8 mouse cellular contexts compared by ENCODE assay signal in genomic region chr14:14345113-14345871, GRCm38 (mm10). TPM values are rescaled to one million over a fixed set of nuclear protein-coding genes. Genes with fewer than 3 reads are reported as not detected.
DNase-seq lines count a peak whose midpoint lies in the region; ATAC-seq and TF ChIP-seq lines count a peak whose summit lies in the region.

No protein-coding gene starts in this region.

- peak overlapping the region; percentile 88 for H3K4me2 ChIP-seq in forebrain, postnatal 0 days (ENCODE audit: low read depth)
- H3K4me2 ChIP-seq in lung, embryonic 15.5 days = peak overlapping the region; percentile 86

- peak overlapping the region; percentile 56; the same call in 1 of the 2 replicates for H3K9ac ChIP-seq in MEL (ENCODE audit: control insufficient read depth, low read depth, low read length, poor library complexity, severe bottlenecking)
- H3K9ac ChIP-seq in forebrain, postnatal 0 days = peak overlapping the region; percentile 71
- H3K9ac ChIP-seq in lung, embryonic 15.5 days = peak overlapping the region; percentile 25

- peak; percentile 82 for ATAC-seq in forebrain, postnatal 0 days
- ATAC-seq in lung, embryonic 15.5 days (ENCODE audit: borderline replicate concordance, extremely low read depth, low FRiP score, low TSS enrichment) = peak; percentile 84

- H3K9me3 ChIP-seq in MEL (replicated peaks; ENCODE audit: insufficient read depth, low read length) = no peaks in the 10 kb centered on the region
- H3K9me3 ChIP-seq in forebrain, postnatal 0 days (ENCODE audit: low read length) = peaks cover 4% of the 10 kb centered on the region; the same call in 1 of the 2 replicates
- H3K9me3 ChIP-seq in lung, embryonic 15.5 days = peaks cover 31% of the 10 kb centered on the region

- H3K4me1 ChIP-seq in MEL (ENCODE audit: control insufficient read depth in 1 of 2, insufficient read depth in 2 of 2, low read length in 2 of 2) = no peaks in the 10 kb centered on the region
- H3K4me1 ChIP-seq in forebrain, postnatal 0 days (ENCODE audit: insufficient read depth) = no peaks in the 10 kb centered on the region
- no peaks in the 10 kb centered on the region for H3K4me1 ChIP-seq in lung, embryonic 15.5 days
- H3K4me1 ChIP-seq in olfactory bulb, adult 2 months (ENCODE audit: control insufficient read depth, insufficient read depth, low read length) = 0 out of 2 replicates have a peak, but pooled peaks cover 4% of the 10 kb centered on the region
- no peaks in the 10 kb centered on the region; the same call in 1 of the 2 replicates for H3K4me1 ChIP-seq in thymus, adult 2 months (replicated peaks; ENCODE audit: control insufficient read depth, insufficient read depth, low read length)

- TF ChIP-seq POLR2A in MEL (IDR thresholded peaks at IDR 0.05; ENCODE audit: control insufficient read depth in 1 of 2, insufficient read depth in 1 of 2, low read depth in 1 of 2, low read length in 2 of 2, poor library complexity in 1 of 2) = no peak; a peak in 1 of 4 replicates
- TF ChIP-seq POLR2A in olfactory bulb, adult 2 months (IDR thresholded peaks at IDR 0.05; ENCODE audit: insufficient read depth, low read depth, low read length) = 0 out of 2 replicates have a peak, but pooled peaks have one; percentile 37
- no peak for TF ChIP-seq POLR2A in thymus, adult 2 months (IDR thresholded peaks at IDR 0.05; ENCODE audit: control insufficient read depth, extremely low read depth, insufficient read depth, low read length, poor library complexity)

- intact Hi-C loops in heart, postnatal 36 days (cut with DNase I) = loop anchor here (5.0 kb wide), 4 partner anchors 287 to 517 kb away; partner anchors contain the start of gene Slc4a7

- TF ChIP-seq RAD21 in MEL (IDR thresholded peaks at IDR 0.05; ENCODE audit: low read depth, low read length) = no peak

- no peak for TF ChIP-seq EP300 in MEL (IDR thresholded peaks at IDR 0.05; ENCODE audit: low read depth in 1 of 2, low read length in 2 of 2)

- DNase-seq in MEL (ENCODE audit: low read depth, low spot score) = peak; percentile 82
- peak; percentile 86 for DNase-seq in cerebellum, adult 8-10 months
- peak; percentile 87 for DNase-seq in forebrain, postnatal 0 days
- DNase-seq in heart, postnatal 36 days = peak; percentile 88 to 89
- DNase-seq in layer of hippocampus, adult 2 months (ENCODE audit: low spot score in 2 of 2) = peak; percentile 75 to 77
- peak; percentile 95 for DNase-seq in thymus, adult 2 months

- no peaks in the 10 kb centered on the region for H3K79me2 ChIP-seq in MEL (ENCODE audit: control insufficient read depth, insufficient read depth, low read length, poor library complexity)

- WGBS in forebrain, postnatal 0 days = 5% methylated on average over 39 of the region's 40 CpGs
- 6% methylated on average over 37 of the region's 40 CpGs for WGBS in lung, embryonic 15.5 days
- 2% methylated on average over 40 of the region's 40 CpGs for WGBS in olfactory bulb, adult 2 months
- whole genome bisulfite sequencing in thymus, adult 2 months = 8% methylated on average over 40 of the region's 40 CpGs

- peak overlapping the region; percentile 57 to 93; a peak in 3 of 4 replicates for H3K4me3 ChIP-seq in MEL (ENCODE audit: control insufficient read depth in 1 of 2, insufficient read depth in 1 of 2, low read depth in 2 of 2, low read length in 2 of 2)
- H3K4me3 ChIP-seq in forebrain, postnatal 0 days (ENCODE audit: low read depth, low read length) = peak overlapping the region; percentile 64
- peak overlapping the region; percentile 74 for H3K4me3 ChIP-seq in layer of hippocampus, adult 2 months
- peak overlapping the region; percentile 61 for H3K4me3 ChIP-seq in lung, embryonic 15.5 days
- H3K4me3 ChIP-seq in olfactory bulb, adult 2 months (ENCODE audit: insufficient read depth, low read depth, low read length) = peak overlapping the region; percentile 79
- peak overlapping the region; percentile 56 for H3K4me3 ChIP-seq in thymus, adult 2 months (ENCODE audit: control insufficient read depth, insufficient read depth, low read length)

- peak in 2 of 3 experiments; percentile 36 to 41; a peak in 4 of 6 replicates for TF ChIP-seq CTCF in MEL (IDR thresholded peaks at IDR 0.05 in 2 of 3, conservative IDR thresholded peaks at IDR 0.05 in 1 of 3; ENCODE audit: control insufficient read depth in 1 of 3, insufficient read depth in 1 of 3, low read depth in 2 of 3, low read length in 3 of 3, poor library complexity in 1 of 3, severe bottlenecking in 1 of 3)
- peak; percentile 69 for TF ChIP-seq CTCF in forebrain, postnatal 0 days (IDR thresholded peaks at IDR 0.05; ENCODE audit: low read depth)
- peak; percentile 64 for TF ChIP-seq CTCF in layer of hippocampus, adult 2 months (conservative IDR thresholded peaks at IDR 0.05)
- peak; percentile 29; the same call in 1 of the 2 replicates for TF ChIP-seq CTCF in olfactory bulb, adult 2 months (IDR thresholded peaks at IDR 0.05; ENCODE audit: insufficient read depth, low read depth, low read length)
- TF ChIP-seq CTCF in thymus, adult 2 months (IDR thresholded peaks at IDR 0.05; ENCODE audit: borderline replicate concordance, control insufficient read depth, extremely low read depth, insufficient read depth, low read length, poor library complexity) = peak; percentile 68; the same call in 1 of the 2 replicates

- H3K36me3 ChIP-seq in MEL (ENCODE audit: control insufficient read depth in 1 of 2, insufficient read depth in 2 of 2, low read length in 2 of 2) = no peaks in the 10 kb centered on the region
- no peaks in the 10 kb centered on the region for H3K36me3 ChIP-seq in forebrain, postnatal 0 days (ENCODE audit: insufficient read depth)
- 0 out of 2 replicates have a peak, but pooled peaks cover 4% of the 10 kb centered on the region for H3K36me3 ChIP-seq in lung, embryonic 15.5 days
- no peaks in the 10 kb centered on the region for H3K36me3 ChIP-seq in thymus, adult 2 months (ENCODE audit: control insufficient read depth, insufficient read depth, low read length)

- peak overlapping the region; percentile 5; the same call in 1 of the 2 replicates for H3K27ac ChIP-seq in MEL (ENCODE audit: control insufficient read depth, low read depth, low read length)
- peak overlapping the region; percentile 79 for H3K27ac ChIP-seq in forebrain, postnatal 0 days (ENCODE audit: low read depth, low read length)
- peak overlapping the region; percentile 88 for H3K27ac ChIP-seq in layer of hippocampus, adult 2 months
- H3K27ac ChIP-seq in lung, embryonic 15.5 days = peak overlapping the region; percentile 80
- no peak overlapping the region for H3K27ac ChIP-seq in olfactory bulb, adult 2 months (ENCODE audit: insufficient read depth, low read depth, low read length)
- H3K27ac ChIP-seq in thymus, adult 2 months (ENCODE audit: control insufficient read depth, insufficient read depth, low read length) = no peak overlapping the region

- no peaks in the 10 kb centered on the region for H3K27me3 ChIP-seq in MEL (ENCODE audit: control insufficient read depth in 1 of 2, insufficient read depth in 2 of 2, low read length in 2 of 2)
- no peaks in the 10 kb centered on the region for H3K27me3 ChIP-seq in forebrain, postnatal 0 days (ENCODE audit: insufficient read depth, low read length)
- no peaks in the 10 kb centered on the region for H3K27me3 ChIP-seq in lung, embryonic 15.5 days
- no peaks in the 10 kb centered on the region for H3K27me3 ChIP-seq in thymus, adult 2 months (ENCODE audit: control insufficient read depth, insufficient read depth, low read length)

TF ChIP-seq in MEL, 35 proteins besides CTCF, POLR2A, EP300 and RAD21 (continues in another document):
- no peak for TF ChIP-seq ZMIZ1 (IDR thresholded peaks at IDR 0.05; ENCODE audit: low read depth, low read length)
- TF ChIP-seq ZC3H11A (IDR thresholded peaks at IDR 0.05; ENCODE audit: low read depth, low read length) = no peak
- TF ChIP-seq USF2 (IDR thresholded peaks at IDR 0.05; ENCODE audit: borderline replicate concordance in 1 of 2, insufficient read depth in 1 of 2, low read depth in 1 of 2, low read length in 2 of 2) = peak in 1 of 2 experiments; percentile 66; a peak in 3 of 4 replicates
- TF ChIP-seq MYB (IDR thresholded peaks at IDR 0.05; ENCODE audit: low read depth, low read length) = no peak

RNA-seq across cellular contexts. Expression of gene Il3ra, which starts 0.8 kb away (rescaled TPM):
- 0.42 and 0.75 TPM in 2 replicates for total RNA-seq in MEL (2012; rRNA removed)
- polyA plus RNA-seq in MEL (2012; ENCODE audit: insufficient read depth in 1 of 2, insufficient read length in 2 of 2, low read depth in 1 of 2, low replicate concordance in 2 of 2, missing spikeins in 1 of 2) = under 1 TPM in 1 of 2 experiments, not detected in 1; 0.74 TPM
- total RNA-seq in forebrain, postnatal 0 days (2014; rRNA removed) = 4.5 and 7.7 TPM in 2 replicates
- 1.6 and 2.0 TPM in 2 replicates for polyA plus RNA-seq in forebrain, postnatal 0 days (2015; fragmentation: Nextera tagmentation; extraction: Ambion mirVana)
- 1 to 10 TPM; 4.2 to 4.8 TPM for total RNA-seq in heart, postnatal 36 days (2021)
- 1 to 10 TPM; 3.4 to 5.0 TPM for total RNA-seq in layer of hippocampus, adult 2 months (2021)
- polyA plus RNA-seq in lung, embryonic 15.5 days (2015; fragmentation: Nextera tagmentation; extraction: Ambion mirVana) = 9.3 and 12.9 TPM in 2 replicates
- not detected in 2 replicates for polyA plus RNA-seq in olfactory bulb, adult 2 months (2012; ENCODE audit: insufficient read depth, insufficient read length, low replicate concordance, missing spikeins)
- polyA plus RNA-seq in thymus, adult 2 months (2012; rRNA removed) = 53.9 and 69.0 TPM in 2 replicates

RNA-seq across cellular contexts. Expression of gene Olfr31, which starts 22.7 kb away (rescaled TPM):
- not detected in 2 replicates for total RNA-seq in MEL (2012; rRNA removed)
- under 1 TPM in 1 of 2 experiments, not detected in 1; 0.03 TPM for polyA plus RNA-seq in MEL (2012; ENCODE audit: insufficient read depth in 1 of 2, insufficient read length in 2 of 2, low read depth in 1 of 2, low replicate concordance in 2 of 2, missing spikeins in 1 of 2)
- not detected in 2 replicates for total RNA-seq in forebrain, postnatal 0 days (2014; rRNA removed)
- 0.11 TPM in 1 of 2 replicates, not detected in the other for polyA plus RNA-seq in forebrain, postnatal 0 days (2015; fragmentation: Nextera tagmentation; extraction: Ambion mirVana)
- total RNA-seq in heart, postnatal 36 days (2021) = not detected
- total RNA-seq in layer of hippocampus, adult 2 months (2021) = not detected
- not detected in 2 replicates for polyA plus RNA-seq in lung, embryonic 15.5 days (2015; fragmentation: Nextera tagmentation; extraction: Ambion mirVana)
- not detected in 2 replicates for polyA plus RNA-seq in olfactory bulb, adult 2 months (2012; ENCODE audit: insufficient read depth, insufficient read length, low replicate concordance, missing spikeins)
- not detected in 2 replicates for polyA plus RNA-seq in thymus, adult 2 months (2012; rRNA removed)

RNA-seq across cellular contexts. Expression of gene Olfr721-ps1, which starts 55.8 kb away (rescaled TPM):
- not detected in 2 replicates for total RNA-seq in MEL (2012; rRNA removed)
- polyA plus RNA-seq in MEL (2012; ENCODE audit: insufficient read depth in 1 of 2, insufficient read length in 2 of 2, low read depth in 1 of 2, low replicate concordance in 2 of 2, missing spikeins in 1 of 2) = not detected
- total RNA-seq in forebrain, postnatal 0 days (2014; rRNA removed) = not detected in 2 replicates
- polyA plus RNA-seq in forebrain, postnatal 0 days (2015; fragmentation: Nextera tagmentation; extraction: Ambion mirVana) = not detected in 2 replicates
- total RNA-seq in heart, postnatal 36 days (2021) = not detected
- not detected for total RNA-seq in layer of hippocampus, adult 2 months (2021)
- not detected in 2 replicates for polyA plus RNA-seq in lung, embryonic 15.5 days (2015; fragmentation: Nextera tagmentation; extraction: Ambion mirVana)
- not detected in 2 replicates for polyA plus RNA-seq in olfactory bulb, adult 2 months (2012; ENCODE audit: insufficient read depth, insufficient read length, low replicate concordance, missing spikeins)
- polyA plus RNA-seq in thymus, adult 2 months (2012; rRNA removed) = not detected in 2 replicates

Comparison
In these comparisons a context has a peak if more than half of its experiments do, and no peak if none do; other contexts are left out.
1. H3K27ac ChIP-seq: peak in MEL (single experiment), forebrain, postnatal 0 days (single experiment), layer of hippocampus, adult 2 months (single experiment) and lung, embryonic 15.5 days (single experiment); none in olfactory bulb, adult 2 months (single experiment) and thymus, adult 2 months (single experiment).
2. Peak in every context shown above with its lines, with median percentiles within 50 percentile points of each other: DNase-seq, H3K4me3 ChIP-seq, H3K9ac ChIP-seq and CTCF ChIP-seq.